Mouse (Mus musculus) lung, embryonic 14.5 days (tissue): Measurements from ENCODE around the gene Gm20388. TPM values are rescaled to one million over a fixed set of nuclear protein-coding genes. Genes with fewer than 3 reads are reported as not detected.

Experiments used
- ATAC-seq: fragments of 200-750 bp; cut with Nextera tagmentation; 2 replicates; pipeline ENCODE4 v1.8.0; 2017; ENCODE audit warnings: mild to moderate bottlenecking, moderate TSS enrichment, moderate library complexity; ENCODE audit not compliant: insufficient read depth
- DNase-seq: peaks from one replicate; pipeline ENCODE4 v3.0.0-alpha.2; 2015
- H3K27ac ChIP-seq: fragments of 300-500 bp; sonication (generic); 2 replicates; pipeline ENCODE4 v1.5.1; 2014; ENCODE audit warnings: low read depth, mild to moderate bottlenecking, moderate library complexity
- H3K27me3 ChIP-seq: fragments of 300-500 bp; sonication (generic); 2 replicates; pipeline ENCODE4 v1.6.1; 2014; ENCODE audit warnings: low read length, control low read depth; ENCODE audit not compliant: insufficient read depth
- H3K36me3 ChIP-seq: fragments of 300-500 bp; sonication (generic); 2 replicates; pipeline ENCODE4 v1.6.1; 2014; ENCODE audit warnings: control low read depth; ENCODE audit not compliant: insufficient read depth
- H3K4me1 ChIP-seq: fragments of 300-500 bp; sonication (generic); 2 replicates; pipeline ENCODE4 v1.6.1; 2014; ENCODE audit warnings: antibody characterized with exemption, control low read depth; ENCODE audit not compliant: insufficient read depth
- H3K4me2 ChIP-seq: fragments of 300-500 bp; sonication (generic); 2 replicates; pipeline ENCODE4 v1.6.1; 2014; ENCODE audit warnings: mild to moderate bottlenecking
- H3K4me3 ChIP-seq: fragments of 300-500 bp; sonication (generic); 2 replicates; pipeline ENCODE4 v1.5.1; 2014; ENCODE audit warnings: low read depth, low read length
- H3K9ac ChIP-seq: fragments of 300-500 bp; sonication (generic); 2 replicates; pipeline ENCODE4 v1.6.1; 2014
- H3K9me3 ChIP-seq: fragments of 300-500 bp; sonication (generic); 2 replicates; pipeline ENCODE4 v1.6.1; 2016; ENCODE audit warnings: low read depth, low read length, control low read depth
- CTCF ChIP-seq: IDR thresholded peaks from 2 replicates; pipeline ENCODE4 v1.5.1; 2016; ENCODE audit warnings: antibody characterized with exemption, low read depth
- WGBS: fragments of 180-500 bp; shearing (Covaris S2); extraction: QIAGEN DNeasy Blood & Tissue Kit; methylation state at CpG from one replicate; pipeline ENCODE4 v1.1.7; 2014; 5-methylcytosine and 5-hydroxymethylcytosine counted together
- polyA plus RNA-seq: library from polyadenylated mRNA; unstranded; fragments of >200 nt; fragmentation: Nextera tagmentation; extraction: Ambion mirVana; gene quantifications from 2 replicates; pipeline ENCODE4 v1.2.1, GENCODE M21; 2014

Gm20388 gene
- polyA plus RNA-seq, 1 experiment from 2014 or later = not detected

GRCm38 (mm10) chr8:120589921-120590320, 679.3 kb downstream of the Gm20388 start:
- ATAC-seq (no peak), DNase-seq (peak; percentile 35)
- 53% methylated on average over 2 of the region's 2 CpGs for WGBS
- H3K9ac ChIP-seq = peak overlapping the region; percentile 33; the same call in 1 of the 2 replicates
- no peak for TF ChIP-seq CTCF
- no peaks in the 10 kb centered on the region for H3K9me3 ChIP-seq
- peak overlapping the region; percentile 34 for H3K4me3 ChIP-seq
- H3K27me3 ChIP-seq = no peaks in the 10 kb centered on the region
- peak overlapping the region; percentile 48; the same call in 1 of the 2 replicates for H3K27ac ChIP-seq
- H3K4me1 ChIP-seq = peaks cover 4% of the 10 kb centered on the region
- peaks cover 19% of the 10 kb centered on the region for H3K36me3 ChIP-seq
- H3K4me2 ChIP-seq = peak overlapping the region; percentile 61

GRCm38 (mm10) chr8:120591587-120592292, 681.1 kb downstream of the Gm20388 start:
- WGBS = 42% methylated on average over 10 of the region's 10 CpGs
- no peak overlapping the region for H3K27ac ChIP-seq
- peaks cover 4% of the 10 kb centered on the region; the same call in 1 of the 2 replicates for H3K36me3 ChIP-seq
- peaks cover 4% of the 10 kb centered on the region for H3K4me1 ChIP-seq
- no peak for ATAC-seq
- no peak for TF ChIP-seq CTCF
- no peak overlapping the region for H3K4me2 ChIP-seq
- H3K9ac ChIP-seq = no peak overlapping the region
- no peak overlapping the region for H3K4me3 ChIP-seq
- H3K27me3 ChIP-seq = no peaks in the 10 kb centered on the region
- no peaks in the 10 kb centered on the region for H3K9me3 ChIP-seq
- no peak for DNase-seq

- DNase-seq (no peak), ATAC-seq (no peak)
- Histone ChIP-seq H3K4me2 (no peak overlapping the region), H3K36me3 (no peaks in the 10 kb centered on the region), H3K27me3 (no peaks in the 10 kb centered on the region), H3K27ac (no peak overlapping the region), H3K9me3 (no peaks in the 10 kb centered on the region), H3K4me3 (no peak overlapping the region), H3K9ac (no peak overlapping the region), H3K4me1 (peaks cover 5% of the 10 kb centered on the region)
- 85% methylated on average over 5 of the region's 5 CpGs for WGBS
- peak; percentile 59 for TF ChIP-seq CTCF
These were observed 683.9 kb downstream of the Gm20388 start for GRCm38 (mm10) chr8:120594571-120594970.

- Histone ChIP-seq H3K9me3 (no peaks in the 10 kb centered on the region), H3K27me3 (no peaks in the 10 kb centered on the region), H3K4me1 (peaks cover 5% of the 10 kb centered on the region), H3K36me3 (no peaks in the 10 kb centered on the region), H3K4me2 (no peak overlapping the region), H3K27ac (no peak overlapping the region), H3K9ac (no peak overlapping the region), H3K4me3 (no peak overlapping the region)
- DNase-seq (peak; percentile 81), ATAC-seq (no peak)
- WGBS = 12% methylated on average over 5 of the region's 5 CpGs
- TF ChIP-seq CTCF = peak; percentile 95
These were observed 685.3 kb downstream of the Gm20388 start for GRCm38 (mm10) chr8:120595963-120596362.

- DNase-seq = peak; percentile 73
- Histone ChIP-seq H3K27me3 (no peaks in the 10 kb centered on the region), H3K9me3 (no peaks in the 10 kb centered on the region), H3K4me2 (peak overlapping the region; percentile 56), H3K4me1 (peaks cover 5% of the 10 kb centered on the region), H3K36me3 (no peaks in the 10 kb centered on the region), H3K27ac (no peak overlapping the region), H3K9ac (peak overlapping the region; percentile 18), H3K4me3 (peak overlapping the region; percentile 14; the same call in 1 of the 2 replicates)
- TF ChIP-seq CTCF = no peak
- 12% methylated on average over 24 of the region's 24 CpGs for WGBS
- ATAC-seq = peak; percentile 36
These were observed 687.9 kb downstream of the Gm20388 start for GRCm38 (mm10) chr8:120598579-120598978.

- no peaks in the 10 kb centered on the region for H3K27me3 ChIP-seq
- DNase-seq (peak; percentile 87), ATAC-seq (no peak)
- no peaks in the 10 kb centered on the region for H3K36me3 ChIP-seq
- peak; percentile 78 for TF ChIP-seq CTCF
- 55% methylated on average over 7 of the region's 7 CpGs for WGBS
- no peak overlapping the region for H3K27ac ChIP-seq
- H3K9ac ChIP-seq = no peak overlapping the region
- H3K9me3 ChIP-seq = no peaks in the 10 kb centered on the region
- no peak overlapping the region for H3K4me2 ChIP-seq
- H3K4me1 ChIP-seq = peaks cover 5% of the 10 kb centered on the region
- no peak overlapping the region for H3K4me3 ChIP-seq
These were observed 688.9 kb downstream of the Gm20388 start for GRCm38 (mm10) chr8:120599504-120599903.

GRCm38 (mm10) chr8:120602672-120603071, 692.0 kb downstream of the Gm20388 start:
- Histone ChIP-seq H3K27ac (no peak overlapping the region), H3K27me3 (no peaks in the 10 kb centered on the region), H3K4me3 (no peak overlapping the region), H3K4me1 (peaks cover 5% of the 10 kb centered on the region), H3K9ac (no peak overlapping the region), H3K4me2 (no peak overlapping the region), H3K9me3 (no peaks in the 10 kb centered on the region), H3K36me3 (no peaks in the 10 kb centered on the region)
- DNase-seq = peak; percentile 34
- whole genome bisulfite sequencing = 36% methylated on average over 6 of the region's 6 CpGs
- no peak for TF ChIP-seq CTCF
- peak; percentile 19; the same call in 1 of the 2 replicates for ATAC-seq
